Mouse (Mus musculus) layer of hippocampus, adult 9-11 months (tissue): Measurements from ENCODE around the gene Cmtm7.

ENCODE experiments used
- DNase-seq: peaks from one replicate; pipeline ENCODE4 v3.0.0; 2022

Cmtm7 gene

GRCm38 (mm10) chr9:114794491-114794890 is 12.8 kb upstream of the Cmtm7 start:
- DNase-seq: no peak

- no peak for DNase-seq
Observed at GRCm38 (mm10) chr9:114793764-114794295, 12.2 kb upstream of the Cmtm7 start.

- DNase-seq: no peak
Observed at GRCm38 (mm10) chr9:114789989-114790388, 8.3 kb upstream of the Cmtm7 start.

GRCm38 (mm10) chr9:114789557-114789956 is 7.9 kb upstream of the Cmtm7 start:
- peak; percentile 42 for DNase-seq

GRCm38 (mm10) chr9:114788697-114789096 is 7.0 kb upstream of the Cmtm7 start:
- no peak for DNase-seq

GRCm38 (mm10) chr9:114787716-114788115 is 6.1 kb upstream of the Cmtm7 start:
- DNase-seq: no peak

- no peak for DNase-seq
Observed at GRCm38 (mm10) chr9:114787134-114787533, 5.5 kb upstream of the Cmtm7 start.

- DNase-seq: no peak
Observed at GRCm38 (mm10) chr9:114785432-114786125, 3.9 kb upstream of the Cmtm7 start.

GRCm38 (mm10) chr9:114780746-114781525 is 720 bp downstream of the Cmtm7 start:
- peak; percentile 71 for DNase-seq

GRCm38 (mm10) chr9:114779984-114780745 is 1.5 kb downstream of the Cmtm7 start:
- no peak for DNase-seq

- DNase-seq: no peak
Observed at GRCm38 (mm10) chr9:114778877-114779276, 2.8 kb downstream of the Cmtm7 start.

GRCm38 (mm10) chr9:114778047-114778390 is 3.6 kb downstream of the Cmtm7 start:
- DNase-seq: no peak

- no peak for DNase-seq
Observed at GRCm38 (mm10) chr9:114777178-114778046, 4.2 kb downstream of the Cmtm7 start.

GRCm38 (mm10) chr9:114776361-114776760 is 5.3 kb downstream of the Cmtm7 start:
- no peak for DNase-seq

- DNase-seq: peak; percentile 56
Observed at GRCm38 (mm10) chr9:114775272-114775671, 6.4 kb downstream of the Cmtm7 start.

GRCm38 (mm10) chr9:114774629-114775028 is 7.0 kb downstream of the Cmtm7 start:
- DNase-seq: no peak

- DNase-seq: no peak
Observed at GRCm38 (mm10) chr9:114771565-114771964, 10.1 kb downstream of the Cmtm7 start.

GRCm38 (mm10) chr9:114770224-114770623 is 11.4 kb downstream of the Cmtm7 start:
- DNase-seq: peak; percentile 34

- no peak for DNase-seq
Observed at GRCm38 (mm10) chr9:114768066-114768465, 13.6 kb downstream of the Cmtm7 start.

GRCm38 (mm10) chr9:114767507-114767906 is 14.1 kb downstream of the Cmtm7 start:
- no peak for DNase-seq

GRCm38 (mm10) chr9:114767030-114767429 is 14.6 kb downstream of the Cmtm7 start:
- DNase-seq: peak; percentile 60

- no peak for DNase-seq
Observed at GRCm38 (mm10) chr9:114763341-114763740, 18.3 kb downstream of the Cmtm7 start.
